Mouse (Mus musculus) cerebellum, adult 9-10 months (tissue): ENCODE measurements around the gene Bet1.
A peak's percentile ranks its signal among the peaks of the same experiment; 100 is the strongest.

Experiments used
- DNase-seq: peaks from one replicate; pipeline ENCODE4 v3.0.0; 2022

Bet1 gene

DNA sequence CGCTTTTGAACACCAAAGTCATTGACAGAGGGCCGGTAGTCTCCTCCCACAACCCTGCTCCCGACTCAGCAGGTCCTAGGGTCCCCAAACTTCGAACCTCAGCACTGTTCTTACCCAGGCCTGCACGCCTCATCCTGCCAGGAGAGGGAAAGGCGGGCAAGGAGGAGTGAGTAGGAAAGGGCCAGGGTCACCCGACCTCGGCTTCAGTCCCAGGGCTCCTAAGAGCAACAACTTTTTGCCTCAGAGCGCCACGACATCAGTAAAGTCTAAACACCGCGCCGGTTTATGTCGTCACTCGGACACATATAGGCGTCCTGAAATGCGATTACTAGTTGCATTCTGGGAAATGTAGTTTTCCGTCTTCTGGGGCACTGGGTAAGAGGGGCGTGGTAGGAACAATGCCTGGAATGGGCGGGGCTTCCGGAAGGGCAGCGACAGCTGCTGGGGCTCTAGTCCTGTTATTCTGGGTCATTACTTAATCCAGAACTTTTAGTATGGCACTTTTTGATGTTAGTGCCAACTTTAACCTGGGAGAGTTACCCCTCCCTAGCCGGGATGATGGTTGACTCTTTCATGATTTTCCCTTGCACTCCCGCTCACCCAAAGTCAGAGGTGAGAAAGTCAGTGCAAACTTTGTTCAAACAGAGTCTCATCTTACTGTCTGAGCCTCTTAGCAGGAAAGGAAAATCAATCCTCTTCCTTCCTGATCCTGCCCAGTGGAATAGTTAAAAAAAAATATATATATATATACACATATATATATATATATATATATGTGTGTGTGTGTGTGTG is at the start of gene Bet1:
Gene Bet1, minus strand, starts transcription at position 310 of the 792 bp plus-strand sequence.
- peak; percentile 92 for DNase-seq

DNA sequence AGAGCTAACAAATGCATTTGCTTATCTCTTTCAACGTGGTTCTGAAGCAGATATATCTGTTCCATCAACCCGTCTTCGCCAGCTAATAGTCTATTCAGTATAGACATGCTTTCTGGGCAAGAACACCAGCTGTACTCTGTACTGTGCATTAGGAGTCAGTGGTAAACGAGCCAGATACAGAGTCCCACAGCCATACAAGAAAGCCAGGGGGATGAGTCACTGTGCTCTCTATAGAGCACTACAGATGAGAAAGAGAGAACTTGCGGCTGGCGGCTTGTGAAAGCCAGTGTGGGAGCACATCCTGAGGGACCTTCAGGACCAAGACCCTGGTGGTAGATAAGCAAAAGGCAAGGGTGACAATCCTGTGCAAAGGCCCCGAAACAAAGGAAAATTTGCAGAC is 45.5 kb upstream of the Bet1 start:
- no peak for DNase-seq

DNA sequence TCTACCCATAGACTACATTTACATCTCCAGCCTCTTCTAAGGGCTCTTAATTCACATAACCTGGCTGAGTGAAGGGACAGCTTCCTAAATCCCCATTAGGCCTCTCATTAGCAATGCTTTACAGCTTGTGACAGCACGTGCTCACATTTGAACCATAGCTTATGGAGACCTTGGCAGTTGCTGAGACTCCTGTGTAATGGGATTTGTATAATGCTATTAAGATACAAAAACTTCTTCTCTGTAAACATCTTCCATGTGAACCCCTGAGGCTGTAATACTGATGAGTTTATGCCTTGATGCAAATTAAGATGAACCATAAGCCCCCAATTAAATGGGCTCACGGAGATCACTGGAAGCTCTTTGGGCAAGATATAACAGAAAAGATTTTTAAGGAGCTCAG is 44.4 kb upstream of the Bet1 start:
- no peak for DNase-seq

DNA sequence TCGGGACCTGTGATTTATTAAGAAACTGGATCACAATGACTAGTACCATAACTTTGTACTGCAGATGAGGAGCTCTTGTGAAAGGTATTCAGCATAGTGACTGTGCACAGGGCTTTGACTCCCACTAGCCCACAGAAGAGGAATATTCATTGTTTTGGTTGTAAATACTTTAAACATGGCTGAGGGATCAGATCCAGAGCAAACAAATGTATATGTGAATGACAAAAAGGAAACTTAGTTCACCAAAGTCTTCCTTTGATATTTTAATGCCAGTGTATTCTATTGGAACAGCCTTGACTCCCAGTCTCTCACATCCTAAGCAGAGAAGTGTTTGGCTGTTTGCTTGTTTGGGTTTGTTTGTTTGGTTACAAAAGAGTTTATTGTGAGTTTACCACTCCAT is 31.8 kb upstream of the Bet1 start:
- no peak for DNase-seq

DNA sequence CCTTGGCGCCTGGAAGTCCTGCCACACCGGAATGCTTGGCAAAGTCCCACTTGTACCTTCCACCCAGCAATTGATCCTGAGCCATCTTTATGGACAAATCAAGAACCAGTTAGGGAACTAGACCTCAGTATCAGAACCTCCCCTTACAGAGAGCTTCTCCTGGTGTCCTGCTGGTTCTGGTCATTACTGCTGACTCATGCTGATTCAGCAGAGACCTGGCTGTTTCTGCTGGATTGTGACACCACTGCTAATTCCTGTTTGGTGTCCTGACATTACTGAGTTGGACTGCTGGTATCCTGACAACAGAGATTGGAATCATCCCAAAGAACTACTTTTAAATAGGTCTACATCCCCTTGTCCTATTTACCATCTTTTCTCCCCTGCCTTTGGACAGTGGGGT is 3.7 kb upstream of the Bet1 start:
- DNase-seq, result no peak

DNA sequence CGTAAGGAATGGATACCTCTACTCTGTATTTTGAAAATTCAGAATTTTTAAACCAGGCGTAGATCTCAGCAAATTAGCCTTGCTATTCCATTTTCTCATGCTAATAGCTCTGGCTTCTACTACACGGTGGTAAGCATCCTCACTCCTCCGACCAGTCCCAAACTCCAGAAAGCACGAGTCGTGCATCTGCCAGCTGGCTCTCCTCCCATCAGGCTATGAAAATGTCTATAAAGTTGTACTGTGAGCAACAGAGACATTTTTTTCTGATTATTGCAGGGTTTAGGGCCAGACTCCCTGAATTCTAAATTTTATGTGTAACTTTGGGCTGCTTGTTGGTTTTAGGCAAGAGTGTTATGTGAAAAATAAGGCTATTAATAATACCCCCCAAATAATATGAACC is 14.5 kb downstream of the Bet1 start:
- DNase-seq, result no peak

DNA sequence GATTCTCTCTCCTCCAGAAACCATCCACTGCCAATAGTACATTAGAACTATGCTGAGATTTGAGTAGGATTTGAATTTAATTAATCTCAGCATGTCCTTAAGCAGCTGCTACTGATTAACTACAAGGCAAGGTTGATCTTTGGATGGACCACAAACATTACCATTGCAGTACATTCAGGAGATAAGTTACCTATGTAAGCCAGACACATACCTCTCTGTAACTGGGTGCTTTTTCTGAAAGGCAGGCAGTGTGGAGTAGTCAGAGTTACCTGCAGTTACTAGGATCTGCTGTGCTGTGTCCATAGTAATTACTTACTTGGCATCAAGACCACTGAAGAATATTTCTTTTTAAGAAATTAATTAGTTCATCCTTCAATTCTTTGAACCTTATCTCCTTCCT is 17.1 kb downstream of the Bet1 start:
- no peak for DNase-seq

DNA sequence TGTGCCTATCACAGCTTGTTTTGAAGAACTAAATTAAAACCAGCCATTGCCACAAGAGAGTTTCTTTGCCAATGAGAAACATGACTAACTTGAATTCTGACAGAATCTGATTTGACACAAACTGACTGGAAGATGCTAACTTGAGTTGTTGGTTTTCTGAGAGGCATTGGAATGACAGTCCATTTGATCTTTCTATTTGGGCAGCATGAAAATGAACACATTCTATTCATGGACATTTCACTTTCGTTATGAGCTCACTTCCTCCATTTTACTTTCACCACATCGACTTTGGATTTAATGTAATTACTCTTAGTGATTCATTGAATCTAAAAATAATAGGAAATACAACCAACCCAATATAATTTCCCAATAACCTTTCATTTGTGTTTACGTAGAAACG is 32.4 kb downstream of the Bet1 start:
- DNase-seq, result no peak

DNA sequence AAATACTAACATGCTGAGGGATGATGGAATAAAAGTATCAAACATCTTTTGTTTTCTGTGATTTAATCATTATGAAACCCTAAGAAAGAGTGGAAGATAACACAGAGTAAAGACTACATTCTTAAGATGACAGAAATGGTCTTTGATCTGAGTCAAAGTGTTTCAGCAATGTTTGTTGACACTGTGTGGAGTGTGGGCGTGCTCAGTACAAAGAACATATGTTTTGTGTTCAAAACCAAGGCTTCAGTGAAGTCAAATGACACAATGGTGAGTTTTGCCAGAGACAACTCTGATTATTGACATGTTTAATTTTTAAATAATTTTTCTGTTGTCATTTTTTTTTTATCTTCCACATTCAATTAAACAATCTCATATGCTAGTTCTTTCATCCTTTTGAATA is 33.9 kb downstream of the Bet1 start:
- DNase-seq, result no peak

DNA sequence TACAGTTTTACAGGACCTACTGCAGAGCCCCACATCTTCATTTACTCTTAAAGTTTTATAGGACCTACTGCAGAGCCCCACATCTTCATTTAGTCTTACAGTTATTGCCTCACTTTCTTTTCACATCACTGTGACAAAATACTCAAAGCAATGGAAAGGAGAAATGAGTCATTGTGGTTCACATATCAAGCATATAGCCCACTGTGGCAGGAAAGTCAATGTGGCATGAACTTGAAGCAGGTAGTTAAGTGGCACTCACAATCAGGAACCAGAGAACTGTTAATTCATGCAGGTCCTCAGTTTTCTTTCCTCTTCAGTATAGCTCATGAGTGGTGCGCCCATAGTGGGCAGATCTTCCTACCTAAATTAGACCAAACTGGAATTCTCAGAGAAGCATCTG is 39.6 kb downstream of the Bet1 start:
- DNase-seq, result no peak

DNA sequence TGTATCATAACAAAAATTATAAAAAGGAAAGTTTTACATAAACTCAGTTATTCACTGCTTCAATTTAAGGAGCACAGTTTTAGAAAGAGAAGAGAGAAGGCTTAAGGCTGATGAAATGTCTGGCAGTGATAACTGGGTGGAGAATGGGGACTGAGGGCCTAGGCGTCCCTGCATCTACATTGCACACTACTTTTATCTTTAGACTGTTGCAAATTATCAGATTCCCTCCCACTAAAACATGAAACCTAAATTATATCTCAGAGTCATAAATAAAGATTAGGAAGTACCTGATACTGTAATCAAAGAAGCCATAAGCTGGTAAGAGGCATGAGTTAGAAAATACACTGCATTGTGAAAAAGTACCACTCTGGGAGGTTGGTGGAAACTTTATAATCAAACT is 45.0 kb downstream of the Bet1 start:
- DNase-seq, result no peak

DNA sequence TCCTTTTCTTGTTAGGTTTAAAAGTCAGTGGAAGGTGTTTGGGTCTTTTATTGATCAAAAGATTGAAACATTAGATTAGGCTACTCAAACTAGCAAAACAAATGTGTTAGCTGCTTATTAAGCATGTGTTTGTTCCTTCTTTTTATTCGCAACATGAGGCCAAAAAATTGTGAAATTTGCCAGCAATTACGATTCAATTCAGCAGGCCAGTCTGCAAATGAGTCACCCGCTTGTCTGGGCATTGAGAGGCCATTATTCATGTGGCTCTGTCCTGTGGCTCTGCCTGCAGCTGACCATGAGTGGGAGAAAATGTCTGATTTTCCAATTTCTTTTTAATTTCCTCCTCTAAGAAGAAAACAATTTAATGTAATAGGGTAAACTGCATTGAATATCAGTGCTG is 55.8 kb downstream of the Bet1 start:
- no peak for DNase-seq
